Mouse (Mus musculus) embryonic facial prominence, embryonic 12.5 days (tissue): ENCODE data around the gene Nanos1. TPM values are rescaled to one million over a fixed set of nuclear protein-coding genes. Genes with fewer than 3 reads are reported as not detected.

Experiments
- ATAC-seq: fragments of 200-750 bp; cut with Nextera tagmentation; 2 replicates; pipeline ENCODE4 v1.8.0; 2017; ENCODE audit not compliant: insufficient number of reproducible peaks, insufficient read depth, low FRiP score, low TSS enrichment
- H3K27ac ChIP-seq: fragments of 300-500 bp; sonication (generic); 2 replicates; pipeline ENCODE4 v1.5.1; 2016; ENCODE audit warnings: mild to moderate bottlenecking
- H3K27me3 ChIP-seq: fragments of 300-500 bp; sonication (generic); 2 replicates; pipeline ENCODE4 v1.6.1; 2016; ENCODE audit warnings: mild to moderate bottlenecking, moderate library complexity
- H3K36me3 ChIP-seq: fragments of 300-500 bp; sonication (generic); 2 replicates; pipeline ENCODE4 v1.6.1; 2016; ENCODE audit warnings: mild to moderate bottlenecking
- H3K4me1 ChIP-seq: fragments of 300-500 bp; sonication (generic); 2 replicates; pipeline ENCODE4 v1.6.1; 2016
- H3K4me2 ChIP-seq: fragments of 300-500 bp; sonication (generic); replicated peaks from 2 replicates; pipeline ENCODE4 v1.6.1; 2016; ENCODE audit warnings: mild to moderate bottlenecking, moderate library complexity
- H3K4me3 ChIP-seq: fragments of 300-500 bp; sonication (generic); 2 replicates; pipeline ENCODE4 v1.5.1; 2016; ENCODE audit warnings: mild to moderate bottlenecking
- H3K9ac ChIP-seq: fragments of 300-500 bp; sonication (generic); 2 replicates; pipeline ENCODE4 v1.6.1; 2016; ENCODE audit warnings: mild to moderate bottlenecking, moderate library complexity
- H3K9me3 ChIP-seq: fragments of 300-500 bp; sonication (generic); 2 replicates; pipeline ENCODE4 v1.6.1; 2016; ENCODE audit warnings: mild to moderate bottlenecking, moderate library complexity
- WGBS: fragments of 180-500 bp; shearing (Covaris S2); methylation state at CpG from one replicate; pipeline ENCODE4 v1.1.7; 2016; 5-methylcytosine and 5-hydroxymethylcytosine counted together
- microRNA-seq: library from miRNA; unstranded; fragments of <30 nt; microRNA quantifications from one replicate; pipeline ENCODE4, GENCODE M21; 2017
- polyA plus RNA-seq: library from polyadenylated mRNA; unstranded; fragments of >200 nt; fragmentation: Nextera tagmentation; extraction: Ambion mirVana; gene quantifications from 2 replicates; pipeline ENCODE4 v1.2.1, GENCODE M21; 2016

Gene Nanos1
- polyA plus RNA-seq, 1 experiment from 2014 or later, result 2.3 TPM

GRCm38 (mm10) chr19:60789919-60790506, 34.2 kb downstream of the Nanos1 start:
- peak; percentile 82 for ATAC-seq
- Histone ChIP-seq H3K4me1 (peaks cover 11% of the 10 kb centered on the region; the same call in 1 of the 2 replicates), H3K4me2 (peak overlapping the region; percentile 73), H3K27me3 (no peaks in the 10 kb centered on the region), H3K36me3 (0 out of 2 replicates have a peak, but pooled peaks cover 2% of the 10 kb centered on the region), H3K9ac (peak overlapping the region; percentile 99), H3K27ac (peak overlapping the region; percentile 97), H3K4me3 (peak overlapping the region; percentile 96), H3K9me3 (no peaks in the 10 kb centered on the region)
- under 1% methylated on average over 58 of the region's 60 CpGs for WGBS

- WGBS, result under 1% methylated on average over 57 of the region's 57 CpGs
- ATAC-seq, result peak; percentile 87
These were observed 34.9 kb downstream of the Nanos1 start, which contains the start of gene Eif3a for GRCm38 (mm10) chr19:60790551-60791161. Gene Eif3a, minus strand, starts transcription at chr19:60790658.

GRCm38 (mm10) chr19:60791164-60791563, 35.4 kb downstream of the Nanos1 start:
- Histone ChIP-seq H3K27ac (peak overlapping the region; percentile 97), H3K4me1 (peaks cover 7% of the 10 kb centered on the region; the same call in 1 of the 2 replicates), H3K36me3 (0 out of 2 replicates have a peak, but pooled peaks cover 2% of the 10 kb centered on the region), H3K4me2 (peak overlapping the region; percentile 73), H3K9ac (peak overlapping the region; percentile 99), H3K4me3 (peak overlapping the region; percentile 96), H3K27me3 (no peaks in the 10 kb centered on the region), H3K9me3 (no peaks in the 10 kb centered on the region)
- no peak for ATAC-seq
- WGBS, result 19% methylated on average over 9 of the region's 9 CpGs

More at GRCm38 (mm10) chr19:60790551-60791161, 34.9 kb downstream of the Nanos1 start, which contains the start of gene Eif3a:
- 0 out of 2 replicates have a peak, but pooled peaks cover 2% of the 10 kb centered on the region for H3K36me3 ChIP-seq
- peak within 1 kb of the TSS; percentile 97 for H3K27ac ChIP-seq
- peak within 1 kb of the TSS; percentile 73 for H3K4me2 ChIP-seq
- H3K4me3 ChIP-seq, result peak within 1 kb of the TSS; percentile 96
- H3K4me1 ChIP-seq, result peaks cover 11% of the 10 kb centered on the region; the same call in 1 of the 2 replicates
- no peaks in the 10 kb centered on the region for H3K9me3 ChIP-seq
- H3K27me3 ChIP-seq, result no peaks in the 10 kb centered on the region
- H3K9ac ChIP-seq, result peak within 1 kb of the TSS; percentile 99

- no peaks in the 10 kb centered on the region for H3K9me3 ChIP-seq
- WGBS, result 82% methylated on average over 2 of the region's 2 CpGs
- ATAC-seq, result no peak
- H3K9ac ChIP-seq, result no peak overlapping the region
- peaks cover 4% of the 10 kb centered on the region; the same call in 1 of the 2 replicates for H3K4me1 ChIP-seq
- H3K4me2 ChIP-seq, result no peak overlapping the region
- no peak overlapping the region for H3K4me3 ChIP-seq
- H3K27me3 ChIP-seq, result no peaks in the 10 kb centered on the region
- no peak overlapping the region for H3K27ac ChIP-seq
- H3K36me3 ChIP-seq, result no peaks in the 10 kb centered on the region
These were observed 37.5 kb downstream of the Nanos1 start for GRCm38 (mm10) chr19:60793170-60793707.

- 91% methylated on average over 2 of the region's 2 CpGs for WGBS
- Histone ChIP-seq H3K27me3 (no peaks in the 10 kb centered on the region), H3K36me3 (no peaks in the 10 kb centered on the region), H3K4me2 (no peak overlapping the region), H3K27ac (no peak overlapping the region), H3K4me1 (no peaks in the 10 kb centered on the region), H3K9me3 (no peaks in the 10 kb centered on the region), H3K9ac (no peak overlapping the region), H3K4me3 (no peak overlapping the region)
- ATAC-seq, result no peak
These were observed 39.5 kb downstream of the Nanos1 start for GRCm38 (mm10) chr19:60795244-60795643.

- H3K9ac ChIP-seq, result no peak overlapping the region
- H3K27ac ChIP-seq, result no peak overlapping the region
- 92% methylated on average over 2 of the region's 2 CpGs for WGBS
- H3K4me1 ChIP-seq, result no peaks in the 10 kb centered on the region
- no peak for ATAC-seq
- H3K36me3 ChIP-seq, result no peaks in the 10 kb centered on the region
- H3K9me3 ChIP-seq, result no peaks in the 10 kb centered on the region
- H3K4me2 ChIP-seq, result no peak overlapping the region
- no peaks in the 10 kb centered on the region for H3K27me3 ChIP-seq
- no peak overlapping the region for H3K4me3 ChIP-seq
These were observed 41.6 kb downstream of the Nanos1 start for GRCm38 (mm10) chr19:60797415-60797814.

DNA sequence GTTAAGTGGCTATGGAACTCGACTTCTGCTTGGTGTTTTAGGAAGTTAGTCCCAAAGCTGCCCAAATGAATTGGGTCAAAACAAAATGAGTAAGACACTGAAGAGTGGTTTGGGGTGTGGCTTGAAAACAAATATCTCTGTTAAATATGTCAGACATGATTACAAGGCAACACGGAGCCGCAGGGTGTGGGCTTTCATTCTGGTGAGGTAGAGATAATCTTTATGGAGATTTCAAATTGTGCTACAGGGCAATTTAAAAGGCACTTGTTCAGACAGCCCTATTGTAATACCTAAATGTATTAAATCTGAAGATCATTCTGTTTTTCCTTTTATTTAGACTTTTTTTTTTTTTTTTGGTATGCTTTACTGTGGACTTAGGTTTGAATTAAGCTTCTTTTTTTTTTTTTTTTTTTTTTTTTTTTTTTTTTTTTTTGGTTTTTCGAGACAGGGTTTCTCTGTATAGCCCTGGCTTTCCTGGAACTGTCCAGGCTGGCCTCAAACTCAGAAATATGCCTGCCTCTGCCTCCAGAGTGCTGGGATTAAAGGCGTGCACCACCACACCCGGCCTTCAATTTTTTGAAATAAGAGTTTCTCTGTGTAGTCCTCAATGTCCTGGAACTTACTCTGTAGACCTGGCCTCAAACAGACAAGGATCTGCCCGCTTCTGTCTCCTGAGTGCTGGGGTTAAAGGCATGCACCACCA, 44.2 kb downstream of the Nanos1 start:
- no peaks in the 10 kb centered on the region for H3K36me3 ChIP-seq
- 76% methylated on average over 7 of the region's 7 CpGs for WGBS
- no peak overlapping the region for H3K27ac ChIP-seq
- no peak overlapping the region for H3K9ac ChIP-seq
- no peak overlapping the region for H3K4me2 ChIP-seq
- no peak overlapping the region for H3K4me3 ChIP-seq
- H3K9me3 ChIP-seq, result no peaks in the 10 kb centered on the region
- no peaks in the 10 kb centered on the region for H3K4me1 ChIP-seq
- ATAC-seq, result no peak
- no peaks in the 10 kb centered on the region for H3K27me3 ChIP-seq

GRCm38 (mm10) chr19:60804903-60805302, 49.1 kb downstream of the Nanos1 start:
- Histone ChIP-seq H3K9ac (no peak overlapping the region), H3K36me3 (no peaks in the 10 kb centered on the region), H3K27me3 (no peaks in the 10 kb centered on the region), H3K4me1 (no peaks in the 10 kb centered on the region), H3K4me2 (no peak overlapping the region), H3K4me3 (no peak overlapping the region), H3K27ac (no peak overlapping the region), H3K9me3 (no peaks in the 10 kb centered on the region)
- no peak for ATAC-seq
- 66% methylated on average over 2 of the region's 2 CpGs for WGBS

Small RNA genes lying within 50 kb of the gene (microRNA-seq; reads per million reads assigned to microRNA genes)
- gene mmu-mir-3084-1, result not detected

Other genes starting within 250 kb of the Nanos1 start
- gene Cacul1, start 175.0 kb upstream of the Nanos1 start, polyA plus RNA-seq, result 33.5 and 35.5 TPM in 2 replicates
- 130 and 150 TPM in 2 replicates for gene Eif3a, start 34.7 kb downstream of the Nanos1 start, polyA plus RNA-seq
- gene Fam45a, start 55.6 kb downstream of the Nanos1 start, polyA plus RNA-seq, result 35.3 and 37.1 TPM in 2 replicates
- gene Sfxn4, start 105.5 kb downstream of the Nanos1 start, polyA plus RNA-seq, result 14.3 and 15.0 TPM in 2 replicates
- gene Prdx3, start 118.6 kb downstream of the Nanos1 start, polyA plus RNA-seq, result 99.8 and 105 TPM in 2 replicates
- 2.2 and 2.7 TPM in 2 replicates for gene Grk5, start 133.8 kb downstream of the Nanos1 start, polyA plus RNA-seq